Mouse (Mus musculus) common myeloid progenitor, adult 5-6 weeks (primary cell): Measurements from ENCODE around the gene Ssh1. TPM values are rescaled to one million over a fixed set of nuclear protein-coding genes. Genes with fewer than 3 reads are reported as not detected.

Experiments
- ATAC-seq: replicated peaks from 2 replicates; pipeline ENCODE4 v1.8.0; 2016; ENCODE audit warnings: low read depth, mild to moderate bottlenecking, moderate TSS enrichment, inconsistent platforms; ENCODE audit not compliant: poor library complexity, severe bottlenecking
- total RNA-seq: library from RNA; stranded (forward); fragments of 200-1000, 187-1606 nt; gene quantifications from 2 replicates; pipeline ENCODE4 v1.2.3, GENCODE M21; 2017

Ssh1 gene
- total RNA-seq: 3.3 and 7.0 TPM in 2 replicates

GRCm38 (mm10) chr5:113993487-113994465, at the start of gene Ssh1:
Ssh1 (minus strand) TSS chr5:113993894.
- ATAC-seq: 0 out of 2 replicates have a peak, but pooled peaks have one; percentile 16

- peak; percentile 97 for ATAC-seq
Observed at GRCm38 (mm10) chr5:114041327-114041930, 47.7 kb upstream of the Ssh1 start.

- no peak for ATAC-seq
Observed at GRCm38 (mm10) chr5:114040911-114041310, 47.2 kb upstream of the Ssh1 start.

- ATAC-seq: no peak
Observed at GRCm38 (mm10) chr5:114040508-114040907, 46.8 kb upstream of the Ssh1 start.

GRCm38 (mm10) chr5:114035111-114035510, 41.4 kb upstream of the Ssh1 start:
- no peak for ATAC-seq

GRCm38 (mm10) chr5:114034393-114034792, 40.7 kb upstream of the Ssh1 start:
- ATAC-seq: no peak

- ATAC-seq: no peak
Observed at GRCm38 (mm10) chr5:114032161-114032763, 38.6 kb upstream of the Ssh1 start.

- no peak for ATAC-seq
Observed at GRCm38 (mm10) chr5:114030652-114031051, 37.0 kb upstream of the Ssh1 start.

GRCm38 (mm10) chr5:114028111-114028510, 34.4 kb upstream of the Ssh1 start:
- ATAC-seq: no peak

- no peak for ATAC-seq
Observed at GRCm38 (mm10) chr5:114027217-114027944, 33.7 kb upstream of the Ssh1 start.

GRCm38 (mm10) chr5:114024885-114025284, 31.2 kb upstream of the Ssh1 start:
- ATAC-seq: no peak

- ATAC-seq: no peak
Observed at GRCm38 (mm10) chr5:114024390-114024789, 30.7 kb upstream of the Ssh1 start.

GRCm38 (mm10) chr5:114015121-114015520, 21.4 kb upstream of the Ssh1 start:
- no peak for ATAC-seq

GRCm38 (mm10) chr5:114009049-114009448, 15.4 kb upstream of the Ssh1 start:
- no peak for ATAC-seq

GRCm38 (mm10) chr5:114007753-114008453, 14.2 kb upstream of the Ssh1 start:
- ATAC-seq: no peak

- ATAC-seq: no peak
Observed at GRCm38 (mm10) chr5:114006974-114007373, 13.3 kb upstream of the Ssh1 start.

GRCm38 (mm10) chr5:114005100-114005499, 11.4 kb upstream of the Ssh1 start:
- no peak for ATAC-seq

GRCm38 (mm10) chr5:114004573-114004972, 10.9 kb upstream of the Ssh1 start:
- no peak for ATAC-seq

GRCm38 (mm10) chr5:114003542-114003941, 9.8 kb upstream of the Ssh1 start, which contains the start of gene Dao:
Dao (plus strand) TSS chr5:114003703.
- ATAC-seq: no peak
